Mouse (Mus musculus) C2C12 (cell line): Measurements from ENCODE around the gene Gm20388. TPM values are rescaled to one million over a fixed set of nuclear protein-coding genes. Genes with fewer than 3 reads are reported as not detected.
A peak's percentile ranks its signal among the peaks of the same experiment; 100 is the strongest.

Source experiments
- H3K27me3 ChIP-seq: one replicate; pipeline ENCODE4 v1.6.1; 2011; ENCODE audit not compliant: control insufficient read depth, insufficient read depth, insufficient read length
- H3K36me3 ChIP-seq: one replicate; pipeline ENCODE4 v1.6.1; 2011; ENCODE audit not compliant: control insufficient read depth, insufficient read depth
- H3K4me3 ChIP-seq: one replicate; pipeline ENCODE4 v1.5.1; 2011; ENCODE audit warnings: mild to moderate bottlenecking, control low read depth; ENCODE audit not compliant: poor library complexity, insufficient read depth, severe bottlenecking
- H3K79me2 ChIP-seq: one replicate; pipeline ENCODE4 v1.6.1; 2011; ENCODE audit not compliant: control insufficient read depth, insufficient read depth
- H3K79me3 ChIP-seq: one replicate; pipeline ENCODE4 v1.6.1; 2011; ENCODE audit warnings: low read depth, control low read depth
- H3ac ChIP-seq: one replicate; pipeline ENCODE3; 2011; ENCODE audit warnings: low read depth; ENCODE audit not compliant: control insufficient read depth, insufficient read length
- CEBPB ChIP-seq: IDR thresholded peaks from one replicate; pipeline ENCODE4 v1.6.1; 2011; ENCODE audit warnings: low read depth, mild to moderate bottlenecking, control low read depth, moderate library complexity
- CTCF ChIP-seq: IDR thresholded peaks from one replicate; pipeline ENCODE4 v1.5.1; 2011; ENCODE audit not compliant: control insufficient read depth, insufficient read depth, insufficient read length
- FOSL1 ChIP-seq: IDR thresholded peaks from one replicate; pipeline ENCODE4 v1.8.0; 2011; ENCODE audit warnings: mild to moderate bottlenecking, low read length; ENCODE audit not compliant: poor library complexity, insufficient read depth, severe bottlenecking
- MAX ChIP-seq: IDR thresholded peaks from one replicate; pipeline ENCODE4 v1.6.1; 2011; ENCODE audit warnings: mild to moderate bottlenecking, control low read depth
- MYOD1 ChIP-seq: IDR thresholded peaks from one replicate; pipeline ENCODE4 v1.6.1; 2011; ENCODE audit warnings: low read depth; ENCODE audit not compliant: control insufficient read depth, insufficient read length
- MYOG ChIP-seq: IDR thresholded peaks from one replicate; pipeline ENCODE4 v1.6.1; 2011; ENCODE audit not compliant: control insufficient read depth, insufficient read length; ENCODE audit errors: extremely low read depth
- USF1 ChIP-seq: IDR thresholded peaks from one replicate; pipeline ENCODE4 v1.6.1; 2011; ENCODE audit warnings: low read depth, mild to moderate bottlenecking, control low read depth, moderate library complexity
- polyA plus RNA-seq: library from polyadenylated mRNA; unstranded; fragments of >200 nt; fragmentation: generic; extraction: Trizol; gene quantifications from one replicate; pipeline ENCODE4 v1.2.1, GENCODE M21; 2012; ENCODE audit warnings: missing spikeins

The Gm20388 gene
- polyA plus RNA-seq, 1 experiment = 15.0 TPM

- Histone ChIP-seq H3K4me3 (peak within 1 kb of the TSS; percentile 68), H3ac (peak within 1 kb of the TSS; percentile 80), H3K36me3 (peaks cover under 1% of the 10 kb centered on the region), H3K79me3 (peaks cover 35% of the 10 kb centered on the region), H3K27me3 (no peaks in the 10 kb centered on the region), H3K79me2 (peaks cover 49% of the 10 kb centered on the region)
- no peak for TF ChIP-seq USF1
- TF ChIP-seq MYOD1 = no peak
- no peak for TF ChIP-seq MYOG
- no peak for TF ChIP-seq CTCF
- TF ChIP-seq MAX = no peak
- TF ChIP-seq CEBPB = no peak
- no peak for TF ChIP-seq FOSL1
Observed at GRCm38 (mm10) chr8:121115948-121116347, 1205.3 kb downstream of the Gm20388 start, which contains the start of gene Foxc2. TSS of gene Foxc2 (plus strand) at chr8:121116171.

DNA sequence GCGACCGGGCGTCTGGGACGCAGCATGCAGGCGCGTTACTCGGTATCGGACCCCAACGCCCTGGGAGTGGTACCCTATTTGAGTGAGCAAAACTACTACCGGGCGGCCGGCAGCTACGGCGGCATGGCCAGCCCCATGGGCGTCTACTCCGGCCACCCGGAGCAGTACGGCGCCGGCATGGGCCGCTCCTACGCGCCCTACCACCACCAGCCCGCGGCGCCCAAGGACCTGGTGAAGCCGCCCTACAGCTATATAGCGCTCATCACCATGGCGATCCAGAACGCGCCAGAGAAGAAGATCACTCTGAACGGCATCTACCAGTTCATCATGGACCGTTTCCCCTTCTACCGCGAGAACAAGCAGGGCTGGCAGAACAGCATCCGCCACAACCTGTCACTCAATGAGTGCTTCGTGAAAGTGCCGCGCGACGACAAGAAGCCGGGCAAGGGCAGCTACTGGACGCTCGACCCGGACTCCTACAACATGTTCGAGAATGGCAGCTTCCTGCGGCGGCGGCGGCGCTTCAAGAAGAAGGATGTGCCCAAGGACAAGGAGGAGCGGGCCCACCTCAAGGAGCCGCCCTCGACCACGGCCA, 1206.0 kb downstream of the Gm20388 start:
- peak overlapping the region; percentile 68 for H3K4me3 ChIP-seq
- no peaks in the 10 kb centered on the region for H3K27me3 ChIP-seq
- peak overlapping the region; percentile 80 for H3ac ChIP-seq
- peaks cover 56% of the 10 kb centered on the region for H3K79me2 ChIP-seq
- TF ChIP-seq CTCF (peak; percentile 33), MYOG (no peak)
- peaks cover 8% of the 10 kb centered on the region for H3K36me3 ChIP-seq
- H3K79me3 ChIP-seq = peaks cover 43% of the 10 kb centered on the region

- H3K79me2 ChIP-seq = peaks cover 62% of the 10 kb centered on the region
- peak overlapping the region; percentile 68 for H3K4me3 ChIP-seq
- TF ChIP-seq CTCF (peak; percentile 92), MYOG (no peak), CEBPB (no peak), MYOD1 (no peak), MAX (peak; percentile 51), USF1 (no peak)
- no peaks in the 10 kb centered on the region for H3K27me3 ChIP-seq
- peak overlapping the region; percentile 80 for H3ac ChIP-seq
- H3K36me3 ChIP-seq = peaks cover 12% of the 10 kb centered on the region
- peaks cover 47% of the 10 kb centered on the region for H3K79me3 ChIP-seq
Observed at GRCm38 (mm10) chr8:121117186-121117651, 1206.6 kb downstream of the Gm20388 start.

GRCm38 (mm10) chr8:121117906-121118305, 1207.3 kb downstream of the Gm20388 start:
- Histone ChIP-seq H3ac (peak overlapping the region; percentile 80), H3K27me3 (no peaks in the 10 kb centered on the region), H3K4me3 (peak overlapping the region; percentile 68), H3K79me3 (peaks cover 47% of the 10 kb centered on the region), H3K36me3 (peaks cover 18% of the 10 kb centered on the region), H3K79me2 (peaks cover 68% of the 10 kb centered on the region)
- TF ChIP-seq MAX = no peak
- no peak for TF ChIP-seq USF1
- no peak for TF ChIP-seq CTCF
- no peak for TF ChIP-seq MYOD1
- no peak for TF ChIP-seq CEBPB
- no peak for TF ChIP-seq MYOG
- no peak for TF ChIP-seq FOSL1

DNA sequence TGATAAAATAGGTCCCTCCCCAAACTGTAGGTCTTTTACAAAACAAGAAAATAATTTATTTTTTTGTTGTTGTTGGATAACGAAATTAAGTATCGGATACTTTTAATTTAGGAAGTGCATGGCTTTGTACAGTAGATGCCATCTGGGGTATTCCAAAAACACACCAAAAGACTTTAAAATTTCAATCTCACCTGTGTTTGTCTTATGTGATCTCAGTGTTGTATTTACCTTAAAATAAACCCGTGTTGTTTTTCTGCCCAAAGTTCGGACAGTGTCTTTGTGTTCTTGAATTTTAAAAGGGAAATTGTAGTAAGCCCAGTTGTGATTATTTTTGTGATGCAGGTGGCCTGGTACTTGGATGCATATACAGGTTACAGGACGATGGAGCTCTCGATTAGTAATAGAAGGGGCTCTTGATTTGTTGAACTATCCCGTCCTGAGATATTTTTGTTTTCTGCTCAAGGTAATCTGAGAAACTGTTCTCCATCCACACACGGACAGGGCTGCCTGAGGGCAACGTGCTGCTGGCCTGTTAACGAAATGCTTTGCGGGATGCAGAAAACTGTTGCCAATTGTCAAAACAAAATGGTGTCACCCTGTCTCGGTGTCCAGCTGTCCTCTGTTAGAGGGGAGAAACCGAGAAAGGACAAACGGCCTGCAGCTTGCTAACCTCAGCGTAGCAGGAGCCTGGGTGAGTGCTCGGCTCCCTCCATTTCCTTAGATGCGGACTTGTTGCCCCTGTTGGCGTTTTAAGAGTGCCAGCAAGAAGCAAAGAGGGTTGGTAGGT, 1208.2 kb downstream of the Gm20388 start:
- TF ChIP-seq USF1 (no peak), CEBPB (no peak), MAX (no peak), MYOG (no peak), FOSL1 (no peak), MYOD1 (no peak), CTCF (no peak)
- peak overlapping the region; percentile 68 for H3K4me3 ChIP-seq
- H3K79me2 ChIP-seq = peaks cover 78% of the 10 kb centered on the region
- peaks cover 21% of the 10 kb centered on the region for H3K36me3 ChIP-seq
- H3K27me3 ChIP-seq = no peaks in the 10 kb centered on the region
- peaks cover 47% of the 10 kb centered on the region for H3K79me3 ChIP-seq
- H3ac ChIP-seq = peak overlapping the region; percentile 61
